Mouse (Mus musculus) lung, postnatal 14 days (tissue): ENCODE measurements at regions not wholly inside any gene's neighbourhood (a gene's known extent, or its start where the extent isn't known, plus 50 kb on each side); places are given as distances from the start of the nearest gene placed in this dataset.

Experiments
- DNase-seq: peaks from one replicate; pipeline ENCODE4 v3.0.0; 2021

- no peak for DNase-seq
Observed at GRCm38 (mm10) chr19:27558199-27558598, 128.6 kb upstream of the Pum3 start.

GRCm38 (mm10) chr19:27556697-27557096 is 127.1 kb upstream of the Pum3 start:
- no peak for DNase-seq

- DNase-seq = no peak
Observed at GRCm38 (mm10) chr19:27554841-27555240, 125.2 kb upstream of the Pum3 start.

- DNase-seq = no peak
Observed at GRCm38 (mm10) chr19:27553266-27553665, 123.6 kb upstream of the Pum3 start.

GRCm38 (mm10) chr19:27537746-27538145 is 108.1 kb upstream of the Pum3 start:
- no peak for DNase-seq

GRCm38 (mm10) chr19:27537066-27537465 is 107.4 kb upstream of the Pum3 start:
- DNase-seq = no peak

- no peak for DNase-seq
Observed at GRCm38 (mm10) chr19:27527940-27528558, 98.4 kb upstream of the Pum3 start.

- DNase-seq = peak; percentile 5
Observed at GRCm38 (mm10) chr19:27519326-27520061, 89.9 kb upstream of the Pum3 start.

- peak; percentile 85 for DNase-seq
Observed at GRCm38 (mm10) chr19:27514267-27514666, 84.6 kb upstream of the Pum3 start.

GRCm38 (mm10) chr19:27513535-27513934 is 83.9 kb upstream of the Pum3 start:
- DNase-seq = no peak

- no peak for DNase-seq
Observed at GRCm38 (mm10) chr19:27511340-27511739, 81.7 kb upstream of the Pum3 start.

GRCm38 (mm10) chr19:27509956-27510639 is 80.5 kb upstream of the Pum3 start:
- DNase-seq = no peak

GRCm38 (mm10) chr19:27498278-27498677 is 68.7 kb upstream of the Pum3 start:
- DNase-seq = no peak

- peak; percentile 24 for DNase-seq
Observed at GRCm38 (mm10) chr19:27492468-27492867, 62.8 kb upstream of the Pum3 start.

- DNase-seq = no peak
Observed at GRCm38 (mm10) chr19:27491873-27492272, 62.2 kb upstream of the Pum3 start.

- DNase-seq = no peak
Observed at GRCm38 (mm10) chr19:27489053-27489452, 59.4 kb upstream of the Pum3 start.
